Mouse (Mus musculus): ENCODE results near the gene Mup10. TPM values are rescaled to one million over a fixed set of nuclear protein-coding genes. Genes with fewer than 3 reads are reported as not detected.
"Not testable (repeated sequence)": the region's sequence is repeated elsewhere in the genome, so short reads cannot be mapped to it uniquely, and the experiment has no call there.

Mup10 gene
- not detected in 2 replicates for polyA plus RNA-seq (2014; fragmentation: Nextera tagmentation; extraction: Ambion mirVana)

DNA sequence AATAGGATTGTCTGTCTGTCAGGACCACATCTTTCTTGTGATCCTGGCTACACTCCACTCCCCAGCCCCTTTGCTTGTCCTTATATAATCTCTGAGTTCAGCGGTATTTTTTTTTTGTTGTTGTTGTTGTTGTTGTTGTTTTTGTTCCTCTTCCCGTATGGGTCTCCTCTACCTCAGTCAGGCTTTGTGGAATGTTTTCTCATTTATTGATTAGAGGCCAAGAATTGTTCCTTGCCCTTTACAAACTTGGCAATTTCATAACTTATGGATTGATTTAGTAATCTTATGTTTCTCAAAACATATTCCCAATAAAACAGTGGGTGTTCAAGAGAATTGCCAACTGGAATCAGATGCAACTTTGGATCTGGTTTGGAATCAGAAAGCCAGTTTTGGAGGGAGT lies at the start of gene Mup10:
Gene Mup10 (minus strand): TSS at position 101 of the 400 bp plus-strand sequence.
- H3K9ac ChIP-seq (replicated peaks; ENCODE audit: low read length); H3K27ac ChIP-seq (replicated peaks; ENCODE audit: low read depth, low read length); H3K4me1 ChIP-seq (ENCODE audit: control insufficient read depth, insufficient read depth, low read length); H3K4me3 ChIP-seq (ENCODE audit: low read depth, low read length); ATAC-seq (replicated peaks; ENCODE audit: insufficient number of reproducible peaks, low FRiP score, low TSS enrichment, low read depth); H3K27me3 ChIP-seq (ENCODE audit: control insufficient read depth, insufficient read depth, low read length); H3K36me3 ChIP-seq (replicated peaks; ENCODE audit: control insufficient read depth, insufficient read depth, low read depth, low read length); DNase-seq (ENCODE audit: low spot score); H3K4me2 ChIP-seq (ENCODE audit: low read depth, low read length); H3K9me3 ChIP-seq (replicated peaks; ENCODE audit: control insufficient read depth, low read length): not testable (repeated sequence)
- WGBS: 78% methylated on average over 2 of the region's 2 CpGs

Other genes with a start within 250 kb of the Mup10 start
- 0.59 TPM in 1 of 2 replicates, not detected in the other for gene Mup9, start 160.2 kb downstream of the Mup10 start, polyA plus RNA-seq (2014; fragmentation: Nextera tagmentation; extraction: Ambion mirVana)
- 0.29 TPM in 1 of 2 replicates, not detected in the other for gene Mup1, start 80.2 kb downstream of the Mup10 start, polyA plus RNA-seq (2014; fragmentation: Nextera tagmentation; extraction: Ambion mirVana)
- gene Mup11, start 80.2 kb upstream of the Mup10 start, polyA plus RNA-seq (2014; fragmentation: Nextera tagmentation; extraction: Ambion mirVana): not detected in 2 replicates
- gene Mup12, start 159.1 kb upstream of the Mup10 start, polyA plus RNA-seq (2014; fragmentation: Nextera tagmentation; extraction: Ambion mirVana): not detected in 2 replicates
- gene Mup22, start 239.3 kb upstream of the Mup10 start, polyA plus RNA-seq (2014; fragmentation: Nextera tagmentation; extraction: Ambion mirVana): not detected in 2 replicates